Mouse (Mus musculus) CH12.LX (cell line): ENCODE results near the gene Morc3. TPM values are rescaled to one million over a fixed set of nuclear protein-coding genes. Genes with fewer than 3 reads are reported as not detected.

ENCODE experiments used
- RCOR1 ChIP-seq: conservative IDR thresholded peaks from 2 replicates; pipeline ENCODE4 v1.6.1; 2012; ENCODE audit warnings: low read depth, mild to moderate bottlenecking, inconsistent platforms, low read length, improper control_type of control experiment
- ZNF384 ChIP-seq: IDR thresholded peaks from 2 replicates; pipeline ENCODE4 v1.6.1; 2012; ENCODE audit warnings: low read depth, low read length, improper control_type of control experiment, inconsistent platforms
- polyA plus RNA-seq: library from polyadenylated mRNA; unstranded; fragments of >175 nt; gene quantifications from 2 replicates; pipeline ENCODE4 v1.2.1, GENCODE M21; 2012; ENCODE audit warnings: low read depth; ENCODE audit not compliant: insufficient read length
- total RNA-seq, 2 experiments: library from RNA; depleted of rRNA; stranded (reverse); fragments of 300-350 nt in 1 of 2; fragments of >200 nt in 1 of 2; gene quantifications; 2 replicates each; pipeline ENCODE4 v1.2.3; 2012 to 2014

Morc3 gene
- total and polyA plus RNA-seq, 3 experiments, result 17.8 to 53.2 (median 25.4) TPM

- TF ChIP-seq RCOR1 (no peak; the same call in 1 of the 2 replicates), ZNF384 (no peak)
Measured at GRCm38 (mm10) chr16:93923788-93924187, 91.9 kb downstream of the Morc3 start (continued).

Other genes with a start within 250 kb of the Morc3 start
- gene Setd4, start 228.1 kb upstream of the Morc3 start, total RNA-seq (2012; rRNA removed), result 20.2 and 21.8 TPM in 2 replicates
- 23.0 and 29.7 TPM in 2 replicates for gene Setd4, start 228.1 kb upstream of the Morc3 start, total RNA-seq (2014; rRNA removed)
- 24.6 and 32.6 TPM in 2 replicates for gene Setd4, start 228.1 kb upstream of the Morc3 start, polyA plus RNA-seq
- gene Cbr1, start 226.3 kb upstream of the Morc3 start, total RNA-seq (2012; rRNA removed), result 8.1 and 8.9 TPM in 2 replicates
- gene Cbr1, start 226.3 kb upstream of the Morc3 start, total RNA-seq (2014; rRNA removed), result 1.1 and 1.5 TPM in 2 replicates
- gene Cbr1, start 226.3 kb upstream of the Morc3 start, polyA plus RNA-seq, result 1.6 and 1.7 TPM in 2 replicates
- gene Gm5678, start 204.0 kb upstream of the Morc3 start, total RNA-seq (2012; rRNA removed), result not detected in 2 replicates
- gene Gm5678, start 204.0 kb upstream of the Morc3 start, total RNA-seq (2014; rRNA removed), result not detected in 2 replicates
- not detected in 2 replicates for gene Gm5678, start 204.0 kb upstream of the Morc3 start, polyA plus RNA-seq
- gene Cbr3, start 148.9 kb upstream of the Morc3 start, total RNA-seq (2012; rRNA removed), result 10.8 and 11.1 TPM in 2 replicates
- gene Cbr3, start 148.9 kb upstream of the Morc3 start, total RNA-seq (2014; rRNA removed), result 7.8 and 8.0 TPM in 2 replicates
- 9.8 and 11.7 TPM in 2 replicates for gene Cbr3, start 148.9 kb upstream of the Morc3 start, polyA plus RNA-seq
- 2.4 and 4.5 TPM in 2 replicates for gene Dop1b, start 120.2 kb upstream of the Morc3 start, total RNA-seq (2012; rRNA removed)
- gene Dop1b, start 120.2 kb upstream of the Morc3 start, total RNA-seq (2014; rRNA removed), result 0.90 and 1.5 TPM in 2 replicates
- gene Dop1b, start 120.2 kb upstream of the Morc3 start, polyA plus RNA-seq, result 1.7 and 3.1 TPM in 2 replicates
- 46.7 and 58.6 TPM in 2 replicates for gene Chaf1b, start 51.8 kb downstream of the Morc3 start, total RNA-seq (2012; rRNA removed)
- 74.8 and 76.2 TPM in 2 replicates for gene Chaf1b, start 51.8 kb downstream of the Morc3 start, total RNA-seq (2014; rRNA removed)
- 82.0 and 84.0 TPM in 2 replicates for gene Chaf1b, start 51.8 kb downstream of the Morc3 start, polyA plus RNA-seq
- 0.25 and 0.38 TPM in 2 replicates for gene Cldn14, start 176.7 kb downstream of the Morc3 start, total RNA-seq (2012; rRNA removed)
- 0.15 and 0.39 TPM in 2 replicates for gene Cldn14, start 176.7 kb downstream of the Morc3 start, total RNA-seq (2014; rRNA removed)
- 0.21 and 0.71 TPM in 2 replicates for gene Cldn14, start 176.7 kb downstream of the Morc3 start, polyA plus RNA-seq